13 mouse cellular contexts compared by ENCODE assay signal in the genomic region with DNA sequence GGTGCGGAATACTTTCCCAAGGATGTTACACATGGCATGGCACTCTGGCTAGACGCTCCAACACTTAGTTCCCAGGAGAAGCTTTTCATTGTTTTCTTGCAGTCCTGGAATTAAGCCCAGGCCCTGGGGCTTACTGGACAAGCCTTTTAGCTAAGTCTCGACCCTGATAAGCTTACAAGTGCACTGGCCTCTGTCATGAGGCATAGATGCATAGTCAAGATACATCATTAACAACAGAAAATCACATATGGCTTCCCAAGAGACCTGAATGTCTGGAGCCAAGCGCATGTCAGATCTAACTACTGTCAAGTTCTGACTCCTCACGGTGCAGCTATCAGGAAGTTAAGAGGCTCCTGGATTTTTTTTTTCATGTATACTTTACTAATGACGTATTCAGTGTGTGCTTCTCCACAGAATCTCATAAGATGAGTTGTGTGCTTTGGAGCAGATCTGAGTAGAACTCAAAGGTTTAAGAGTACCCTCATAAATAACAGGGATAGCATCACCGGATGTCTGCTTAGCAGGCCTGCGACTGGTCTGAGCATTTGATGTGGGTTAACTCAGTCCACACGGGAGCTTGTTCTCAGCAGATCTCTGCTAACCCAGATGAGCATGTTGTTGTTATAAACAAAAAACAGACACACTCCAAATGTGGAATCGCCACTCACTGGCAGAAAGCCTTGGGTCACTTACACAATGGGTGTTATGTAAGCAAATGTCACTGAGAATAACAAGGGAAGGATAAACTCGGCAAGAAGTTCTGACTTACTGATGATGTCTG.
DNase-seq lines count a peak whose midpoint lies in the region; ATAC-seq lines count a peak whose summit lies in the region.
"Had no signal": no experiment of that assay in that cellular context is flagged by ENCODE, and none has a peak within 500 bp of the region (broad histone marks: within the 10 kb centered on the region; RNA-seq: fewer than 3 reads in every experiment).

No protein-coding gene starts in this region.

- peak; percentile 94 for DNase-seq in heart, adult 11 months
- DNase-seq in heart, postnatal 4 days, result no peak
- peak; percentile 62 for DNase-seq in midbrain, embryonic 11.5 days (ENCODE audit: low spot score, missing footprints)
- no peak for DNase-seq in spleen, postnatal 10 days (ENCODE audit: low spot score in 2 of 2)
- no peak for DNase-seq in liver, embryonic 11.5 days (ENCODE audit: low spot score)
- DNase-seq in left cerebral cortex, adult 11 months (ENCODE audit: low spot score), result no peak
- DNase-seq: forebrain, postnatal 0 days had no signal

- H3K4me1 ChIP-seq in midbrain, embryonic 11.5 days (ENCODE audit: control insufficient read depth, insufficient read depth, low read length), result no peaks in the 10 kb centered on the region
- no peaks in the 10 kb centered on the region for H3K4me1 ChIP-seq in midbrain, embryonic 15.5 days
- peaks cover 11 to 32% of the 10 kb centered on the region in 2 experiments for H3K4me1 ChIP-seq in heart, embryonic 14.5 days (ENCODE audit: control insufficient read depth in 2 of 2, insufficient read depth in 2 of 2, low read length in 2 of 2)
- H3K4me1 ChIP-seq in liver, embryonic 11.5 days (replicated peaks; ENCODE audit: control insufficient read depth, insufficient read depth, low read length), result no peaks in the 10 kb centered on the region
- H3K4me1 ChIP-seq: hindbrain, embryonic 10.5 days; stomach, embryonic 15.5 days had no signal

- no peak overlapping the region for H3K9ac ChIP-seq in midbrain, embryonic 11.5 days (ENCODE audit: low read length)
- H3K9ac ChIP-seq in midbrain, embryonic 15.5 days, result no peak overlapping the region
- no peak overlapping the region for H3K9ac ChIP-seq in heart, embryonic 14.5 days (ENCODE audit: low read length)
- H3K9ac ChIP-seq in liver, embryonic 11.5 days (ENCODE audit: low read depth, low read length), result no peak overlapping the region
- H3K9ac ChIP-seq: forebrain, postnatal 0 days; liver, embryonic 12.5 days; stomach, embryonic 15.5 days had no signal

- H3K4me3 ChIP-seq in midbrain, embryonic 11.5 days (ENCODE audit: low read depth, low read length), result no peak overlapping the region
- no peak overlapping the region for H3K4me3 ChIP-seq in midbrain, embryonic 15.5 days
- no peak overlapping the region for H3K4me3 ChIP-seq in heart, embryonic 14.5 days (ENCODE audit: control insufficient read depth in 1 of 2, insufficient read depth in 1 of 2, low read depth in 1 of 2, low read length in 2 of 2)
- no peak overlapping the region for H3K4me3 ChIP-seq in liver, embryonic 11.5 days (ENCODE audit: low read depth, low read length)
- H3K4me3 ChIP-seq: hindbrain, embryonic 10.5 days; liver, embryonic 12.5 days; stomach, embryonic 15.5 days had no signal

- no peaks in the 10 kb centered on the region for H3K9me3 ChIP-seq in midbrain, embryonic 11.5 days (ENCODE audit: control insufficient read depth, low read length)
- H3K9me3 ChIP-seq in midbrain, embryonic 15.5 days, result no peaks in the 10 kb centered on the region
- H3K9me3 ChIP-seq in heart, embryonic 14.5 days (ENCODE audit: control insufficient read depth, low read length), result no peaks in the 10 kb centered on the region
- no peaks in the 10 kb centered on the region for H3K9me3 ChIP-seq in liver, embryonic 11.5 days (ENCODE audit: control insufficient read depth, low read length)
- H3K9me3 ChIP-seq: hindbrain, embryonic 10.5 days; liver, embryonic 12.5 days; stomach, embryonic 15.5 days had no signal

- H3K4me2 ChIP-seq in midbrain, embryonic 11.5 days, result no peak overlapping the region
- H3K4me2 ChIP-seq in midbrain, embryonic 15.5 days, result no peak overlapping the region
- H3K4me2 ChIP-seq in heart, embryonic 14.5 days (ENCODE audit: low read length), result peak overlapping the region; percentile 13; the same call in 1 of the 2 replicates
- no peak overlapping the region for H3K4me2 ChIP-seq in liver, embryonic 11.5 days
- H3K4me2 ChIP-seq: liver, embryonic 12.5 days; stomach, embryonic 15.5 days had no signal

- H3K36me3 ChIP-seq in midbrain, embryonic 11.5 days (ENCODE audit: control insufficient read depth, insufficient read depth, low read length), result no peaks in the 10 kb centered on the region
- H3K36me3 ChIP-seq in midbrain, embryonic 15.5 days (replicated peaks), result no peaks in the 10 kb centered on the region
- H3K36me3 ChIP-seq in heart, embryonic 14.5 days (ENCODE audit: control insufficient read depth, insufficient read depth, low read length), result peaks cover 7% of the 10 kb centered on the region; the same call in 1 of the 2 replicates
- H3K36me3 ChIP-seq in liver, embryonic 11.5 days (ENCODE audit: control insufficient read depth, insufficient read depth, low read length), result no peaks in the 10 kb centered on the region
- H3K36me3 ChIP-seq: hindbrain, embryonic 10.5 days; liver, embryonic 12.5 days; stomach, embryonic 15.5 days had no signal

- no peak overlapping the region for H3K27ac ChIP-seq in midbrain, embryonic 11.5 days (ENCODE audit: low read depth, low read length)
- no peak overlapping the region for H3K27ac ChIP-seq in midbrain, embryonic 15.5 days
- peak overlapping the region in 1 of 2 experiments; percentile 47; a peak in 1 of 4 replicates for H3K27ac ChIP-seq in heart, embryonic 14.5 days (replicated peaks in 1 of 2; ENCODE audit: control insufficient read depth in 1 of 2, insufficient read depth in 1 of 2, low read depth in 2 of 2, low read length in 2 of 2)
- no peak overlapping the region for H3K27ac ChIP-seq in liver, embryonic 11.5 days (ENCODE audit: low read depth, low read length)
- H3K27ac ChIP-seq: hindbrain, embryonic 10.5 days; liver, embryonic 12.5 days; stomach, embryonic 15.5 days had no signal

- no peak for ATAC-seq in midbrain, embryonic 11.5 days (ENCODE audit: low FRiP score)
- ATAC-seq in midbrain, embryonic 15.5 days (replicated peaks), result no peak; the same call in 1 of the 2 replicates
- ATAC-seq in heart, embryonic 14.5 days (ENCODE audit: insufficient number of reproducible peaks, insufficient read depth, low FRiP score, low read depth), result no peak
- ATAC-seq in liver, embryonic 11.5 days (replicated peaks; ENCODE audit: low FRiP score), result no peak
- ATAC-seq: CD4-positive, CD25-positive, alpha-beta regulatory T cell, adult 4 months; forebrain, postnatal 0 days; liver, embryonic 12.5 days had no signal

- no peaks in the 10 kb centered on the region for H3K27me3 ChIP-seq in midbrain, embryonic 11.5 days (ENCODE audit: control insufficient read depth, insufficient read depth, low read length)
- no peaks in the 10 kb centered on the region for H3K27me3 ChIP-seq in midbrain, embryonic 15.5 days (replicated peaks)
- H3K27me3 ChIP-seq in heart, embryonic 14.5 days (ENCODE audit: control insufficient read depth, insufficient read depth, low read length), result no peaks in the 10 kb centered on the region
- H3K27me3 ChIP-seq in liver, embryonic 11.5 days (replicated peaks; ENCODE audit: control insufficient read depth, insufficient read depth, low read length), result no peaks in the 10 kb centered on the region
- H3K27me3 ChIP-seq: liver, embryonic 12.5 days; stomach, embryonic 15.5 days had no signal

- 77% methylated on average over 11 of the region's 11 CpGs for WGBS in midbrain, embryonic 11.5 days
- WGBS in midbrain, embryonic 15.5 days, result 63% methylated on average over 11 of the region's 11 CpGs
- WGBS in heart, embryonic 14.5 days, result 39% methylated on average over 11 of the region's 11 CpGs
- WGBS in liver, embryonic 11.5 days, result 71% methylated on average over 11 of the region's 11 CpGs

Comparison
In these comparisons a context has a peak if more than half of its experiments do, and no peak if none do; other contexts are left out.
1. DNase-seq: peak in heart, adult 11 months (single experiment) and midbrain, embryonic 11.5 days (single experiment); none in heart, postnatal 4 days (single experiment), spleen, postnatal 10 days (0 of 2), liver, embryonic 11.5 days (single experiment) and left cerebral cortex, adult 11 months (single experiment).